Mouse (Mus musculus) skeletal muscle tissue, postnatal 0 days (tissue): ENCODE results near the gene Nr1h2. TPM values are rescaled to one million over a fixed set of nuclear protein-coding genes. Genes with fewer than 3 reads are reported as not detected.

Experiments
- microRNA-seq, 2 experiments: library from miRNA; unstranded; fragments of <30 nt; microRNA quantifications; one replicate each; pipeline ENCODE4; 2016
- polyA plus RNA-seq: library from polyadenylated mRNA; unstranded; fragments of >200 nt; fragmentation: Nextera tagmentation; extraction: Ambion mirVana; gene quantifications from 2 replicates; pipeline ENCODE4 v1.2.1, GENCODE M21; 2015

The Nr1h2 gene
- 42.1 and 49.0 TPM in 2 replicates for polyA plus RNA-seq

GRCm38 (mm10) chr7:44553826-44554225 is at the start of gene Nr1h2:
Nr1h2 (minus strand) TSS chr7:44553951.

GRCm38 (mm10) chr7:44590402-44591347 is 36.9 kb upstream of the Nr1h2 start, which contains the start of gene Kcnc3:
Kcnc3 (plus strand) TSS chr7:44590664.

GRCm38 (mm10) chr7:44572213-44572701 is 18.5 kb upstream of the Nr1h2 start, which contains the start of gene Napsa:
Napsa (plus strand) TSS chr7:44572380.

GRCm38 (mm10) chr7:44548497-44549087 is 5.2 kb downstream of the Nr1h2 start, which contains the start of gene Pold1:
Pold1 (minus strand) TSS chr7:44548849.

GRCm38 (mm10) chr7:44531946-44532732 is 21.6 kb downstream of the Nr1h2 start, which contains the start of gene Spib:
Spib (minus strand) TSS chr7:44532071.

GRCm38 (mm10) chr7:44524502-44524901 is 29.2 kb downstream of the Nr1h2 start, which contains the start of gene Mybpc2:
Mybpc2 (minus strand) TSS chr7:44524656.

Small RNA genes within 50 kb of the gene (microRNA-seq; reads per million reads assigned to microRNA genes)
- gene Mir7053, result 0.41 to 0.42 reads per million in 2 experiments

Other genes starting within 250 kb of the Nr1h2 start
- 1.5 and 3.3 TPM in 2 replicates for gene Clec11a, start 247.0 kb downstream of the Nr1h2 start, polyA plus RNA-seq
- 0.41 and 0.55 TPM in 2 replicates for gene Shank1, start 243.7 kb downstream of the Nr1h2 start, polyA plus RNA-seq
- 0.46 and 0.90 TPM in 2 replicates for gene Syt3, start 169.8 kb downstream of the Nr1h2 start, polyA plus RNA-seq
- gene 1700008O03Rik, start 168.1 kb downstream of the Nr1h2 start, polyA plus RNA-seq, result not detected in 2 replicates
- 0.12 and 0.17 TPM in 2 replicates for gene Lrrc4b, start 124.9 kb downstream of the Nr1h2 start, polyA plus RNA-seq
- gene Aspdh, start 88.6 kb downstream of the Nr1h2 start, polyA plus RNA-seq, result not detected in 2 replicates
- 96.3 and 103 TPM in 2 replicates for gene Josd2, start 86.0 kb downstream of the Nr1h2 start, polyA plus RNA-seq
- gene Emc10, start 57.4 kb downstream of the Nr1h2 start, polyA plus RNA-seq, result 51.6 and 62.1 TPM in 2 replicates
- gene Fam71e1, start 57.4 kb downstream of the Nr1h2 start, polyA plus RNA-seq, result 6.9 and 7.1 TPM in 2 replicates
- gene Mybpc2, start 29.3 kb downstream of the Nr1h2 start, polyA plus RNA-seq, result 253 and 339 TPM in 2 replicates
- gene Spib, start 21.9 kb downstream of the Nr1h2 start, polyA plus RNA-seq, result 0.09 and 0.24 TPM in 2 replicates
- 16.8 and 19.4 TPM in 2 replicates for gene Pold1, start 5.1 kb downstream of the Nr1h2 start, polyA plus RNA-seq
- 0.81 and 1.3 TPM in 2 replicates for gene Napsa, start 18.4 kb upstream of the Nr1h2 start, polyA plus RNA-seq
- 0.06 and 0.17 TPM in 2 replicates for gene Kcnc3, start 36.7 kb upstream of the Nr1h2 start, polyA plus RNA-seq
- gene Myh14, start 116.9 kb upstream of the Nr1h2 start, polyA plus RNA-seq, result 2.8 and 3.5 TPM in 2 replicates
- gene Izumo2, start 154.8 kb upstream of the Nr1h2 start, polyA plus RNA-seq, result not detected in 2 replicates
- 19.5 and 19.6 TPM in 2 replicates for gene Vrk3, start 194.5 kb upstream of the Nr1h2 start, polyA plus RNA-seq
- gene Zfp473, start 197.1 kb upstream of the Nr1h2 start, polyA plus RNA-seq, result 0.09 and 0.21 TPM in 2 replicates